Mouse (Mus musculus) heart, adult 2 months (tissue): Measurements from ENCODE around the gene Tssk2.

ENCODE experiments used
- CTCF ChIP-seq: fragments of 200-600 bp; IDR thresholded peaks from 2 replicates; pipeline ENCODE4 v1.8.1; 2022; ENCODE audit warnings: antibody characterized with exemption, mild to moderate bottlenecking, moderate library complexity
- POLR2A ChIP-seq: fragments of 200-500 bp; IDR thresholded peaks from 2 replicates; pipeline ENCODE4 v1.6.1; 2011; ENCODE audit warnings: mild to moderate bottlenecking, low read depth, low read length, control low read depth; ENCODE audit not compliant: insufficient read depth

DNA sequence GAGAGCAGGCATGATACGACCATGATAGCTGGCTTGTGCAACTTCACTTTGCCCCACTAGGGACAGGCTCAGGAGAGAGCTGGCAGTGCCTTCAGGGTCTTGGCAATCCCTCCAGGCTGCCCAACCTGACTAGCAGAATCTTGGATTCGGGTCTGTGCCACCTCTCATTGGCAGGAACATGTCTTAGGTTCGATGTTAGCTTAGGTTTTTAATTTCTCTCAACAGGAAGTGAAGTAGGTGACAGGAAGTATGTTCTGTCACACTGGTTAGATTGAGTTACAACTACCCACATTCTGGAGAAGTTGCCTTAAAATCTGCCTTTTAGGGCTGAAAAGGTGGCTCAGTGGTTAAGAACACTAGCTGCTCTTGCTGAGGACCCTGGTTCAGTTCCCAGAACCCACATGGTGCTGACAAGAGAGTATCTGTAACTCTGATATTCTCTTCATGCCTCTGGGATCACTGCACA lies 36.0 kb downstream of the Tssk2 start:
- no peak for TF ChIP-seq CTCF
- no peak for TF ChIP-seq POLR2A
